Mouse (Mus musculus) E14TG2a.4 (cell line): ENCODE measurements around the gene Bcl2a1c.
"Not testable (repeated sequence)": the region's sequence is repeated elsewhere in the genome, so short reads cannot be mapped to it uniquely, and the experiment has no call there.

Source experiments
- H3K27me3 ChIP-seq: 2 replicates; pipeline ENCODE4 v1.6.1; 2014; ENCODE audit warnings: low read length, control low read depth; ENCODE audit not compliant: insufficient read depth
- H3K36me3 ChIP-seq: 2 replicates; pipeline ENCODE4 v1.6.1; 2014; ENCODE audit warnings: low read length, control low read depth; ENCODE audit not compliant: insufficient read depth
- H3K4me1 ChIP-seq: replicated peaks from 2 replicates; pipeline ENCODE4 v1.6.1; 2014; ENCODE audit warnings: low read depth, low read length, control low read depth
- H3K4me3 ChIP-seq: replicated peaks from 2 replicates; pipeline ENCODE4 v1.5.1; 2014; ENCODE audit warnings: mild to moderate bottlenecking, low read length
- H3K9me3 ChIP-seq: 2 replicates; pipeline ENCODE4 v1.6.1; 2014; ENCODE audit warnings: low read length, control low read depth
- CTCF ChIP-seq: conservative IDR thresholded peaks from 2 replicates; pipeline ENCODE4 v1.5.1; 2014; ENCODE audit warnings: low read length
- NANOG ChIP-seq: IDR thresholded peaks from 2 replicates; pipeline ENCODE4 v1.6.1; 2014; ENCODE audit warnings: borderline replicate concordance, low read length, mixed read lengths
- POU5F1 ChIP-seq: IDR thresholded peaks from 2 replicates; pipeline ENCODE4 v1.6.1; 2014; ENCODE audit warnings: low read length, borderline replicate concordance

Gene Bcl2a1c

DNA sequence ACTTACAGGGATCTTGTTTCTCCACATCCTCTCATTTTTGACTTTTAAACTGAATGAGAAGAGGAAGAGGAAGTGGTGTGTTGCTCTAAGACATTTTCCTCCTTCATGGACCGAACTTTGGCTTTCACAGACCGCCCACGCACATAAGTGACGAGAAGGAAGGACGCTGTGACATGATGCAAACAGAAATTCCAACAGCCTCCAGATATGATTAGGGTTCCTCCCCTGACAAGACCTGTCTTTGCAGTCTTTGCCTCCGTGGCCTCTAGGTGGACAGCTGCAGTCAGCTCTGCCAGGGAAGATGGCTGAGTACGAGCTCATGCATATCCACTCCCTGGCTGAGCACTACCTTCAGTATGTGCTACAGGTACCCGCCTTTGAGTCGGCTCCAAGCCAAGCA, at the start of gene Bcl2a1c:
TSS of gene Bcl2a1c (plus strand) at position 281 of the 400 bp plus-strand sequence.
- H3K36me3 ChIP-seq, H3K27me3 ChIP-seq, H3K4me3 ChIP-seq, H3K9me3 ChIP-seq, H3K4me1 ChIP-seq: not testable (repeated sequence)

DNA sequence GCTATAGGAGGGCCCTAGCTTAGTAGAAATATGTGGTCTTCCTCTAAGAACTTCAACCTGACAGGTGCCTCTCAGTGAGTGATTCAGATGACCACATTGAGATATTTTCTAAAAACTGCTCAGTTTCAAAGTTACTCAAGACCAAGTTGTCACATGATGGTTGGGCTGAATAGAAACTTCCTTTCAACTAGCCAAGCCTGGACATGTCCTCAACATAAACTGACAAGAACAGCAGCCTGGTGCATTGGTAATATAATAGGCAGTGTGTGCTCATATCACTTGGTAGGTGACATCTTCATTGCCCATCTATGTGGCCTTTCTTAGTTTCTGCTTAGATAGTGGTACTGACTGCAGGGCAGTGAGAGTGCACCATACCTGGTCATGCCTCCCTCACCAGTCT, 24.0 kb upstream of the Bcl2a1c start:
- H3K36me3 ChIP-seq, H3K4me1 ChIP-seq, H3K4me3 ChIP-seq, H3K9me3 ChIP-seq, H3K27me3 ChIP-seq: not testable (repeated sequence)

DNA sequence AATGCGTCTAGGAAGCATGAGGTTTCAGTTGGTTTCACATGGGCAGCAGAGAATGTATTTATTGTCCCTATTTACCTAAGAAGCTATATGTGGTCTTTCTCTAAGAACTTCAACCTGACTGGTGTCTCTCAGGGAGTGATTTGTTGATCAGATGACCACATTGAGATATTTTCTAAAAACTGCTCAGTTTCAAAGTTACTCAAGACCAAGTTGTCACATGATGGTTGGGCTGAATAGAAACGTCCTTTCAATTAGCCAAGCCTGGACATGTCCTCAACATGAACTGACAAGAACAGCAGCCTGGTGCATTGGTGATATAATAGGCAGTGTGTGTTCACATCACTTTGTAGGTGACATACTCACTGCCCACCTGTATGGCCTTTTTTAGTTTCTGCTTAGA, 18.2 kb upstream of the Bcl2a1c start:
- not testable (repeated sequence) for H3K4me3 ChIP-seq, H3K27me3 ChIP-seq, H3K9me3 ChIP-seq, H3K4me1 ChIP-seq, H3K36me3 ChIP-seq

DNA sequence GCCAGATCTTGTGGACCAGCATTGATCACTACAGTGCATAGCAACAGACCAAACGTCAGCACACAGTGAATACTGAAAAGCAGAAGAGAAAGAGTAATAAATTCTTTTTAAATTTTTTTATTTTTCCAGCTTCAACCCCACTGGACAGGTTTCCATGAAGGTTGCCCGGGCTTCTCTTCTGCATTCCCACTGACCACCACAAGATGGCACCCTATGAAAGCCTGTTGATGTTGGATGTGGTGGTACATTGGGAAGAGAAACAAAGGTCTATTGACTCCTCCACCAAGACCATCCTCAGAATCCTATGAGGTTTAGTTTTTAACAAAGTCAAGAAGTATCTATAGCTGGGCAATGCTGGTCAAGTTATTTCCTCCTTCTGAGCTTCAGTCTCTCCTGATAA, 11.9 kb upstream of the Bcl2a1c start:
- no peaks in the 10 kb centered on the region for H3K36me3 ChIP-seq
- no peak overlapping the region for H3K4me3 ChIP-seq
- TF ChIP-seq CTCF = peak; percentile 77
- TF ChIP-seq POU5F1 = no peak
- no peaks in the 10 kb centered on the region for H3K27me3 ChIP-seq
- no peaks in the 10 kb centered on the region for H3K4me1 ChIP-seq
- peaks cover 7% of the 10 kb centered on the region; the same call in 1 of the 2 replicates for H3K9me3 ChIP-seq

DNA sequence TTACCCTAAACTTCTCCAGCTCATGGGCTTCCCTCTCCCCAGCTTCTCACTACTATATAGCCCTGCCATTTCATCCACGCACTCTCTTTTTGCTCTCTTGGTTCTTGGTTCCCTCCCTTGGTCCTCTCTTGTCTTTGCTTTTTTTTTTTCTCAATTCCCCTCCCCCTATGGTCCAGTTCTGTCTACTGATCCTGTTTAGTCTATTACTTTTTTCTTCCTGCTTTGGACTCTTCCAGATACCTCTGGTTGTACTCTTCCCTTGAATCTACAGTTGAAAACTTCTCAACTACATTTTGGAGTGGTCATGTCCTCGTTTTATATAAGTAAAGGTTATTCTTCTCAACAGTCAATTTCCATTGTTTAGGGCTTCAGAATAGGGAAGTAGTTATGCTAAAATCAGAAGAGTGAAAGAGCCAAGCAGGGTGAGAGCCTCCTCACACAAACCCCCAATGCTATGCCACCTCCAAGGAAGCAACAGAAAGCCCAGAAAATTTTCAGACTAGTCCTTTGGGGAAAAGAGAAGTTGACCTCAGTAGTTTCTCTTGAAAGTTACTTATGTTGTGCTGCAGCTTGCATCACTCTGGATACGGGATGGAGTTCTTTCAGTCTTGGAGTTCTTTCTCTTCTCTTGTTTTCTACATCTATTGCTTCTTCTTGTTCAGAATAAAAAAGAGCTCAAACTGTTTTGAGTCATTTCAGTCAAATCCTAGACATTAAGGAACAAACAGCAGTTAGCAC, 3.8 kb upstream of the Bcl2a1c start:
- no peaks in the 10 kb centered on the region for H3K36me3 ChIP-seq
- H3K27me3 ChIP-seq = peaks cover 8% of the 10 kb centered on the region; the same call in 1 of the 2 replicates
- no peak overlapping the region for H3K4me3 ChIP-seq
- H3K9me3 ChIP-seq = no peaks in the 10 kb centered on the region
- TF ChIP-seq POU5F1 (no peak), CTCF (no peak), NANOG (no peak)
- H3K4me1 ChIP-seq = no peaks in the 10 kb centered on the region

DNA sequence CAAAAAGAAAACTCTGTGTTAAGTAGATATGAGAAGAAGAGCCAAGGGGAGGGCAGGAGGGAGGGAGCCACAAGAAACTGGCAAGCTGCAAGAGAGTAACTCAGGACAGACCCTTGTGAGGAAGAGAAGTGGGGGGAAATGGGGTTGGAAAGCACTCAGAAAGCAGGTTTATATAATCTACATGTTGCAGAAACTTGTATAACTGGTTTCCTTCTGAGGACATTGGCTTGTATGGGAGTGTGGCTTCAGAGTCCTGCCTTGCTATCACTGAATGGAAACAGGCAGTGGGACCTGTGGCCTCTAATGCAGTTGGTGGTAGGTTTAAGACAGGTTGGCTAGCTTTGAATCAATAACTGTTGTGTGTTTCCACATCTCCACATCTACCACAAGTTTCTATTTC, 1.6 kb upstream of the Bcl2a1c start:
- H3K27me3 ChIP-seq, H3K9me3 ChIP-seq, H3K4me3 ChIP-seq, H3K36me3 ChIP-seq, H3K4me1 ChIP-seq: not testable (repeated sequence)

DNA sequence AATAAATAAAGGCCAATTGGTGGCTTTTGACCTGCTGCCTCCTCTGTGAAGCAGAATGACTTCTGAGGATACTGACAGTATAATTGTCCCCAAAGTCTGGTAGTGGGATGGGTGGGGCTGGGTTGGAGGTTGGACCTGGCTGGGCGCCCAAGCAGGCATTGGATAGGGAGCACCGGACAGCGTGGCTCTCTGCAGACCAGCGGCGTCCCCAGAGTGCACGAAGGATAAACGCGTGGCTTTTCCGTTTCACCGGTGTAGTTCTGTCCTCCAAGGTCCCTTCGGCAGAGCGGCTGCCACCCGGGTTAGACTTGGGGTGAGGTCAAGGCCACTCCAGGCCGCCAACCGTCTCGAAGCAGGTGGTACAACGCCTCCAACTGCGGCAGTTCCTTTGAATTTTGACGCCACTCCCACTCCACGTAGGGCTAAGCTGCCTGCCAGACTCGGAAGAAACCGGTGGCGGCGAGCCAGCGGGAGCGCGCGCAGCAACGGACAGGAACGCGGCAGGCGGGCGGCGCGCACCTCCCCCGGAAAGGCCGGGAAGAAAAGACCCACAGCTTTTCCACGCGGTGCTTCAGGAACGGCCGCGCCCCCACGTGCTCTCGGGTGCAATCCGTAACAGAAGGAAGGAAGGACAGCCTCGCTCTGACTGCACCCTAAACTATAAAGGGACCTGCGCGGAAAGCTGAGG, 38.0 kb downstream of the Bcl2a1c start:
- H3K36me3 ChIP-seq = peaks cover 2% of the 10 kb centered on the region
- H3K9me3 ChIP-seq = no peaks in the 10 kb centered on the region
- peaks cover 27% of the 10 kb centered on the region for H3K27me3 ChIP-seq
- peak overlapping the region; percentile 75 for H3K4me3 ChIP-seq
- H3K4me1 ChIP-seq = peaks cover 16% of the 10 kb centered on the region
- TF ChIP-seq NANOG (no peak), CTCF (no peak), POU5F1 (no peak)

DNA sequence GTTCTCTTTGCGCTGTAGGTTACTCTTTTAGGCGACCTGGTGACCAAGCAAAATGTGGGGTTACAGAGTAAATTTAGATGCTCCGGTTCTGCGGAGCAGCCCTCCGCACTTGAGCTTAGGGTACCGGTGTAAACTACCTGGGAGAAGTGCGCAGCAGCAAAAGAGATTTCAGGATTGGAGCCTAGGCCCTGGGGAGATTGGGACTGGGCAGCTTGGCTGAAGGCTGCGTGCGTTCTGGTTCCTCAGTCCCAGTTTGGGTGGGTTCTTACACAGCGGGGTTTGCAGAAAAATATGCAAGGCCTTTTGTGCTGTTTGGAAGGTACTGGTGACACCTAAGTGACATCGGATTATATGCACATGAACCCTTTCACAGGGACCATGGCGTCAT, 38.5 kb downstream of the Bcl2a1c start:
- H3K9me3 ChIP-seq = no peaks in the 10 kb centered on the region
- peak overlapping the region; percentile 75 for H3K4me3 ChIP-seq
- peaks cover 7% of the 10 kb centered on the region for H3K36me3 ChIP-seq
- H3K27me3 ChIP-seq = peaks cover 27% of the 10 kb centered on the region
- no peak for TF ChIP-seq POU5F1
- no peak for TF ChIP-seq NANOG
- TF ChIP-seq CTCF = no peak
- peaks cover 16% of the 10 kb centered on the region for H3K4me1 ChIP-seq

DNA sequence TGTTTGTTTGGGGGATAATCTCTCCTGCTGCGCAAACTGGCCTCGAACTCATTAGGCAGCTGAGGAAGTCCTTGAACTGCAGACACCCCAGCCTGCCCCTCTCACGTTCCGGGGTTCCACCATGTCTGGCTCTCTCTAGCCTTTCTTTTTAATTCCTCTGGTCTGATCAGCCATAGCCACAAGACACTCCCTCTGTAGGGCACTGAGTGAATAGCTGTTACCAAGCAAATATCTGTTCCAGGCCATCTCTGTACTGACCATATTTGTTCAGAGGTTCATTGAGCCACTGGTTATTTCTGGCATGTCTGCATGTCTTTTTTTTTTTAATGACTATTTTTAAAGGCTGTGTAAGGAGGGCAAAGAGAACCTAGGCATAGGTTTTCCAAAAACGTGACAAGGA, 39.5 kb downstream of the Bcl2a1c start:
- not testable (repeated sequence) for H3K4me3 ChIP-seq, H3K9me3 ChIP-seq
- Histone ChIP-seq H3K27me3 (peaks cover 24% of the 10 kb centered on the region), H3K4me1 (peaks cover 16% of the 10 kb centered on the region), H3K36me3 (peaks cover 16% of the 10 kb centered on the region)
- 0 out of 2 replicates have a peak, but pooled peaks have one; percentile 10 for TF ChIP-seq CTCF
